Mouse (Mus musculus) monocyte, adult 5-6 weeks (primary cell): ENCODE results near the gene Ahnak. TPM values are rescaled to one million over a fixed set of nuclear protein-coding genes. Genes with fewer than 3 reads are reported as not detected.
"Not testable (repeated sequence)": the region's sequence is repeated elsewhere in the genome, so short reads cannot be mapped to it uniquely, and the experiment has no call there.

Experiments used
- ATAC-seq: fragments of 153-309, 156-312 bp; replicated peaks from 2 replicates; pipeline ENCODE4 v1.8.0; 2017; ENCODE audit warnings: mild to moderate bottlenecking; ENCODE audit not compliant: low TSS enrichment, insufficient number of reproducible peaks, severe bottlenecking, poor library complexity, low FRiP score
- total RNA-seq: library from RNA; stranded (forward); fragments of 200-1000, 200-491, 200-594 nt; gene quantifications from 3 replicates; pipeline ENCODE4 v1.2.3, GENCODE M21; 2017

The Ahnak gene
- total RNA-seq, 1 experiment from 2014 or later, result 414 TPM

- ATAC-seq, result no peak
These were observed 116.1 kb downstream of the Ahnak start for GRCm38 (mm10) chr19:9105101-9105685.

DNA sequence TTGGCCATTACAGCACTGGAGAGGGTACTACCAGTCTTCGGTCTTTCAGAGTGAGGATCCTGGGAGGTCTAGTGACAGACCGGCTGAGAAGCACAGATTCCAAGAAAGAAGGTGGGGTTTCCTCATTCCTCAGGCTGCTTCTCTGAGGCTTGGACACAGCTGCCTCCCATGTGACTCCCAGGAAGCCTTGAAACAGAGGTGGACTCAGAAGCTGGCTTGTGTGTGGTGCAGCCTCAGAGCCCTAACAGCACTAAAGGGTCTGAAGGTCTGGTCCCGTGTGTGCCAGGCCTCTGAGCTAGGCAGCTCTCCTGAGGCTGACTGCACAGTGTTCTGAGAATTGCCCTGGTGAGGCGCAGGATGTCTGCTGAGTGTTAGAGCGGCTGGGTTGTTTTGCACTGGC is 117.0 kb downstream of the Ahnak start:
- no peak for ATAC-seq

DNA sequence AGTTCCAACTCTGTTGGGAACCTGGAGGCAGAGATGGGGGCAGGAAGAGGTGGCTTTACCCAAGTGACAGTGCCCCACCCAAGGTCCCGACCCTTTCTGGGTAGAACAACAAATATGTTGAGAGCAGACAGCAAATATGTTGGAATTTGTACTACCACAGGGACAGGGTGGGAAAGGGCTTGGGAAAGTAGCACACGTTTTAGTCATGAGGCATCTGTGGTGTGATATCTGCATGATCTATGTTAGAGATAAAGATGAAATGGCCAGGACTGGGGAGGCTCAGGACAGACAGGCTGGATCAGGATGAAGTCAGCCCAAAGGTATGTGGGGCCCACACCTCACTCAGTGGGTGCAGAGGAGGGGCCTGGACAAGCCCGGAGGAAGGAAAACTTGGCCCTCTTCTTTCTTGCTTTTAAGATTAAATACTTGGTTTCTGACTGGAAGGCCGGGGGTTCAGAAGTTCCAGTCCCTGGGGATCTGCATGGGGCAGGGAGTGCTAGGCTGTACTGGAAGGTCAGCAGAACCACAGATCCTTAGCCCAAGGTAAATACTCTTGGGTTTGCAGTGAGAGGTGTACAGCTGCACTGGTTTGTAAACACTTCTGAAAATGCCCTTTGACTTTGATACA is 117.8 kb downstream of the Ahnak start:
- no peak for ATAC-seq

GRCm38 (mm10) chr19:9107379-9107755 is 118.3 kb downstream of the Ahnak start:
- ATAC-seq, result no peak

DNA sequence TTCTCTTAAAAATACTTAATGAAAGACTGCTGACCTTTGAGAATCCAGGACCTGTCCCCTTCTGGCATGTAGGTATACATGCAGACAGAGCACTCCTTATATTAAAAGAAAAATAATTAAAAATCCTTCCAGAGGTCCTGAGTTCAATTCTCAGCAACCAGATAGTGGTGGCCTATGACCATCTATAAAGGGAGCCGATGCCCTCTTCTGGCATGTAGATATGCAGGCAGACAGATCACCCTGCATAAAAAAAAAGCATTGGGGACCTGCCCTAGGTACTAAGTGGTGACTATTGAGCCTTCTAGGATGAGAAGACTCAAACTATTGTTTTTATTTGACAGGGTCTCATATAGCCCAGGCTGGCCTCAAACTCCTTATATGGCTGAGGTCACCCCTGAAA is 119.5 kb downstream of the Ahnak start:
- no peak for ATAC-seq

GRCm38 (mm10) chr19:9110182-9110869 is 121.2 kb downstream of the Ahnak start:
- ATAC-seq, result peak; percentile 77

- no peak for ATAC-seq
These were observed 123.0 kb downstream of the Ahnak start for GRCm38 (mm10) chr19:9112043-9112442.

- no peak for ATAC-seq
These were observed 127.2 kb downstream of the Ahnak start for GRCm38 (mm10) chr19:9116268-9116667.

GRCm38 (mm10) chr19:9117275-9117674 is 128.2 kb downstream of the Ahnak start:
- ATAC-seq, result no peak

- no peak for ATAC-seq
These were observed 130.8 kb downstream of the Ahnak start for GRCm38 (mm10) chr19:9119655-9120425.

- peak; percentile 54 for ATAC-seq
These were observed 133.3 kb downstream of the Ahnak start for GRCm38 (mm10) chr19:9122390-9122789.

GRCm38 (mm10) chr19:9123986-9124385 is 134.9 kb downstream of the Ahnak start:
- ATAC-seq, result not testable (repeated sequence)

Other genes starting within 250 kb of the Ahnak start
- 1.9 to 2.8 TPM in 2 of 3 replicates, not detected in the other for gene 1700092M07Rik, start 248.6 kb upstream of the Ahnak start, total RNA-seq
- 105 to 173 TPM (median 138 TPM) in 3 replicates for gene Stx5a, start 247.9 kb upstream of the Ahnak start, total RNA-seq
- gene Nxf1, start 232.2 kb upstream of the Ahnak start, total RNA-seq, result 85.6 to 138 TPM (median 127 TPM) in 3 replicates
- gene Tmem223, start 218.3 kb upstream of the Ahnak start, total RNA-seq, result 10.2 to 19.0 TPM (median 12.6 TPM) in 3 replicates
- gene Tmem179b, start 214.8 kb upstream of the Ahnak start, total RNA-seq, result 86.6 to 115 TPM (median 101 TPM) in 3 replicates
- 2.0 to 11.4 TPM (median 4.5 TPM) in 3 replicates for gene Taf6l, start 202.9 kb upstream of the Ahnak start, total RNA-seq
- 31.6 to 48.4 TPM (median 47.3 TPM) in 3 replicates for gene Polr2g, start 190.7 kb upstream of the Ahnak start, total RNA-seq
- 0.85 to 1.2 TPM (median 1.1 TPM) in 3 replicates for gene Zbtb3, start 186.7 kb upstream of the Ahnak start, total RNA-seq
- gene Ttc9c, start 170.0 kb upstream of the Ahnak start, total RNA-seq, result 40.1 to 52.8 TPM (median 48.3 TPM) in 3 replicates
- 84.4 to 149 TPM (median 101 TPM) in 3 replicates for gene Hnrnpul2, start 169.3 kb upstream of the Ahnak start, total RNA-seq
- 40.4 to 54.5 TPM (median 44.1 TPM) in 3 replicates for gene AC129217.1, start 159.5 kb upstream of the Ahnak start, total RNA-seq
- 25.1 to 34.8 TPM (median 30.9 TPM) in 3 replicates for gene Bscl2, start 151.8 kb upstream of the Ahnak start, total RNA-seq
- gene Gng3, start 150.1 kb upstream of the Ahnak start, total RNA-seq, result 0.39 to 0.64 TPM in 2 of 3 replicates, not detected in the other
- 0.10 to 0.78 TPM (median 0.32 TPM) in 3 replicates for gene Lrrn4cl, start 138.5 kb upstream of the Ahnak start, total RNA-seq
- 200 to 274 TPM (median 220 TPM) in 3 replicates for gene Ubxn1, start 117.8 kb upstream of the Ahnak start, total RNA-seq
- gene Uqcc3, start 108.4 kb upstream of the Ahnak start, total RNA-seq, result 45.0 to 55.1 TPM (median 54.5 TPM) in 3 replicates
- 18.1 to 52.5 TPM (median 21.3 TPM) in 3 replicates for gene Lbhd1, start 105.6 kb upstream of the Ahnak start, total RNA-seq
- gene Gm49403, start 105.4 kb upstream of the Ahnak start, total RNA-seq, result not detected in 3 replicates
- gene 1810009A15Rik, start 100.4 kb upstream of the Ahnak start, total RNA-seq, result 62.5 to 90.9 TPM (median 65.3 TPM) in 3 replicates
- gene Gm49416, start 100.4 kb upstream of the Ahnak start, total RNA-seq, result not detected in 3 replicates
- 5.8 to 9.1 TPM (median 7.4 TPM) in 3 replicates for gene Ints5, start 96.3 kb upstream of the Ahnak start, total RNA-seq
- gene Ganab, start 91.2 kb upstream of the Ahnak start, total RNA-seq, result 57.5 to 87.0 TPM (median 59.6 TPM) in 3 replicates
- 34.2 to 75.8 TPM (median 50.2 TPM) in 3 replicates for gene B3gat3, start 68.9 kb upstream of the Ahnak start, total RNA-seq
- 2.1 to 7.6 TPM (median 3.6 TPM) in 3 replicates for gene Rom1, start 59.9 kb upstream of the Ahnak start, total RNA-seq
- gene Eml3, start 59.7 kb upstream of the Ahnak start, total RNA-seq, result 39.3 to 101 TPM (median 62.5 TPM) in 3 replicates
- 129 to 201 TPM (median 158 TPM) in 3 replicates for gene Mta2, start 47.4 kb upstream of the Ahnak start, total RNA-seq
- gene Tut1, start 35.4 kb upstream of the Ahnak start, total RNA-seq, result 14.8 to 16.9 TPM (median 16.7 TPM) in 3 replicates
- gene Eef1g, start 22.2 kb upstream of the Ahnak start, total RNA-seq, result 313 to 352 TPM (median 341 TPM) in 3 replicates
- not detected in 3 replicates for gene Scgb1a1, start 98.7 kb downstream of the Ahnak start, total RNA-seq
- 6.1 to 14.4 TPM (median 7.8 TPM) in 3 replicates for gene Asrgl1, start 146.4 kb downstream of the Ahnak start, total RNA-seq